Mouse (Mus musculus): Measurements from ENCODE around the gene Lrrk1. TPM values are rescaled to one million over a fixed set of nuclear protein-coding genes. Genes with fewer than 3 reads are reported as not detected.
A peak's percentile ranks its signal among the peaks of the same experiment; 100 is the strongest.

The Lrrk1 gene
- polyA plus RNA-seq, 3 experiments from 2014 or later, result 1.5 to 9.7 (median 4.7) TPM

DNA sequence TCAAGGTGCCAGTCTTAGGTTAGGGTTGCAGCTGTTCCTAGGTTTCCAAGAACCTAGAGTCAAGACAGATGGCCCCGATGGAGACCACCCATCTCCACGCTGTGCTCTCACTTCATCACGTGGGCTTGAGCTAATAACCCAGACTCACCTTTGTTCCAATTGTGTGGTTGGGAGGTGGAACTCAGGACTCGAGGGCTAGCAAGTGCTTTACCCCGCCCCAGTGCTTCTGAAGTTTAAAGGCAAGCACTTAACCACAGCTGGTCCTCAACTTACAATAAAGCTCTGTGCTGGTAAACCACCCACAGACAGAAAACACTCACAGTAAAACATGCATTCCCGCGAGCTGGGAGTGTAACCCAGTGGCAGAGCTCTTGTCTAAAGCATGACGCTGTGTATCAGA lies 204.7 kb downstream of the Lrrk1 start:
- no peak for ATAC-seq

DNA sequence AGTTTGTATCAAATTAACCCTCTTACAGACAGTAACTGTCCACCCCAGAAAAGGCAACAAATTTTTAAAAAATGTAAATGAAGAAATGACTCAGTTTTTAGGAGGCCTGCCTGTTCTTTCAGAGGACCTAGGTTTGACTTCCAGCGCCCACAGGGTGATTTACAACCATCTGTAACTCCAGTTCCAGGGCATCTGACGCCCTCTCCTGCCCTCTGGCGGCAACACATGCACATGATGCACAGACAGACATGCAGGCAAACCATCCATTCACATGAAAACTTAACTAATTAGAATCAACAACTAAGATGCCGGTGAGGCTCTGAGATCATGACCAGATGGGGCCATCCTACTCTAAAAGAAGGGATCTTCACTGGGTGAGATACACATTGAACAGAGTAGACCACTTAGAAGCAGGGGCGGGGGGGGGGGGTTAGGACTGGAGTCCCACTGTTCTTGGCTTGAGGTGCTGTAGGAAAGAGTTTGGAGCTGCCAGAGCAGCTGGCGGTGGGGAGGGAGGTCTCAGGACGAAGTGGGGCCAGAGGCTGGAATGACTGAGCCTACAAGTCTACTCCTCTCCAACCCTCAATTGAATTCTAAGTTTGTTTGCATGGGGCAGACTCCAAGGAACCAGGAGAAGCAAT lies 206.0 kb downstream of the Lrrk1 start:
- ATAC-seq, result no peak

- ATAC-seq, result no peak
Measured at GRCm38 (mm10) chr7:66180711-66181365, 207.3 kb downstream of the Lrrk1 start.

- peak; percentile 78 for ATAC-seq
Measured at GRCm38 (mm10) chr7:66180260-66180659, 207.9 kb downstream of the Lrrk1 start.

DNA sequence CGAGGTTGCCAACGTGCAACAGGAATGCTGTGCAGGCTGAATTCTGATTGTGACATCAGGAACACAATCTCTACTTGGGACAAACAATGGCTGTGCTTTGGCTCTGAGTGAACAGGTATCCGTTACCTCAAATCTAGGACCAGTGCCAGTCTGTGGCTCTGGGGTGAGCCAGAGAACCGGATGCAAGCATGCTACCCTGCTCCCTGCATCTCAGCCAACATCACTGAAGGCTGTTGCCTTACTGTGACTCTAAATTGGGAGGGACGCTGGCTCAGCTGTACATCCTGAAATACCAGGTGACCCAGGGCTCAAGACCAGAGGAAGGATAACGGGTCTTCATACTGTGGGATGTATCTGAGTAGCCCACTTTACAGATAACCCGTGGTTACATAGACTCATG lies 208.4 kb downstream of the Lrrk1 start:
- ATAC-seq, result peak; percentile 45

- ATAC-seq, result no peak
Measured at GRCm38 (mm10) chr7:66179120-66179581, 209.0 kb downstream of the Lrrk1 start.

DNA sequence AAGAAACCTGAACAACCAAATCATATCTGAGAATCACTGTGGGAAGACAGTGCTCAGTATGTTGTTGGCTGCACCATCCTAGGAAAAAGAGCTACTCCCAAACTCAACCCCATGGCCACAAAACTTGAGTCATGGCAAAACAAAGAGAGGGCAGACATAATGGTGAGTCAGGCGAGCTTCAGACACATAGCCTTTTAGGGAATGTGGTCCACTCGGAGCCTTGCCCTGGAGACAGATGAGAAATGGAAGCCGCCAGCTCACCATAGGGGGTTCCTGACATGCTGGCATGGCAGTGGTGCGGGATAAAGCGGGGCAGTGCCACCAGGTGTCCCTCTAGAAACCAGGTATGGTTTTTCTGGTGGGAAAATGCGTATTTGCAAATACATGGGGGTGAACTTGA lies 210.0 kb downstream of the Lrrk1 start:
- no peak for ATAC-seq

GRCm38 (mm10) chr7:66176929-66177328 lies 211.2 kb downstream of the Lrrk1 start:
- ATAC-seq, result no peak

Other genes starting within 250 kb of the Lrrk1 start
- not detected for gene Gm10974, start 22.4 kb downstream of the Lrrk1 start, polyA plus RNA-seq (2017; shearing (Covaris generic))
- gene Aldh1a3, start 39.2 kb upstream of the Lrrk1 start, polyA plus RNA-seq (2017; shearing (Covaris generic)), result under 1 TPM in 2 of 3 experiments, not detected in 1; 0.28 to 0.70 TPM